Mouse (Mus musculus): ENCODE results near the gene Ehbp1l1. TPM values are rescaled to one million over a fixed set of nuclear protein-coding genes. Genes with fewer than 3 reads are reported as not detected.
"Not testable (repeated sequence)": the region's sequence is repeated elsewhere in the genome, so short reads cannot be mapped to it uniquely, and the experiment has no call there.

The Ehbp1l1 gene
- polyA plus RNA-seq, 1 experiment from 2014 or later, result 28.9 TPM

DNA sequence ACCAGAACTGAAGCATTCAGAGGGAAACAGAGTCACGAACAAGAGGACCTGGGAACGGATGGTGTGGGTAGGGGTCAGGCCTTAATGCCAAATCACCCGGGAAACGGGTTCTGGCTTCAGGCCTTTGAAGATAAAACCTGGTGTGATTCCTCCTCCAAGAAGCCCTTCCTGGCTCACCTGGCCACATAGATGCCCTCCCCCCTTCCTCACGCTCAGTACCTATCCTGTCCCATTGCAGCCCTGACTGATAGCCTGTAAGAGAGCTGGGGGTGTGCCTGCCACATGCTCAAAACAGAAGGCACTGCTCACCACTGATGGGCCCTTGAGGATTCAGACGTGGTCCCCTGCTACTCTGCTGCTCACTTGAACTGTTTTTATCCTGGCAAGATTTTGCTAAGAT lies 32.3 kb downstream of the Ehbp1l1 start:
- H3K4me3 ChIP-seq, result 0 out of 2 replicates have a peak overlapping the region, but pooled peaks have one; percentile 88
- ATAC-seq (ENCODE audit: insufficient number of reproducible peaks, low FRiP score, low TSS enrichment, low read depth), result no peak
- peaks cover 68% of the 10 kb centered on the region for H3K36me3 ChIP-seq
- H3K27me3 ChIP-seq, result no peaks in the 10 kb centered on the region
- H3K4me1 ChIP-seq, result peaks cover 48% of the 10 kb centered on the region
- H3K27ac ChIP-seq, result no peak overlapping the region
- H3K9ac ChIP-seq, result no peak overlapping the region
- 86% methylated on average over 6 of the region's 6 CpGs for WGBS
- no peaks in the 10 kb centered on the region for H3K9me3 ChIP-seq
- H3K4me2 ChIP-seq, result no peak overlapping the region

GRCm38 (mm10) chr19:5692913-5693396 lies 33.2 kb downstream of the Ehbp1l1 start:
- Histone ChIP-seq H3K4me1 (peaks cover 49% of the 10 kb centered on the region), H3K9me3 (no peaks in the 10 kb centered on the region), H3K4me2 (peak overlapping the region; percentile 100), H3K27ac (peak overlapping the region; percentile 65; the same call in 1 of the 2 replicates), H3K4me3 (peak overlapping the region; percentile 88), H3K36me3 (peaks cover 60% of the 10 kb centered on the region), H3K9ac (peak overlapping the region; percentile 31; the same call in 1 of the 2 replicates), H3K27me3 (no peaks in the 10 kb centered on the region)
- no peak for ATAC-seq (ENCODE audit: insufficient number of reproducible peaks, low FRiP score, low TSS enrichment, low read depth)
- 69% methylated on average over 10 of the region's 10 CpGs for WGBS

GRCm38 (mm10) chr19:5692086-5692912 lies 33.8 kb downstream of the Ehbp1l1 start:
- peak overlapping the region; percentile 100 for H3K4me2 ChIP-seq
- no peaks in the 10 kb centered on the region for H3K9me3 ChIP-seq
- peak overlapping the region; percentile 31 for H3K9ac ChIP-seq
- peaks cover 55% of the 10 kb centered on the region for H3K4me1 ChIP-seq
- no peaks in the 10 kb centered on the region for H3K27me3 ChIP-seq
- peaks cover 53% of the 10 kb centered on the region for H3K36me3 ChIP-seq
- peak overlapping the region; percentile 65; the same call in 1 of the 2 replicates for H3K27ac ChIP-seq
- WGBS, result 57% methylated on average over 10 of the region's 10 CpGs
- H3K4me3 ChIP-seq, result peak overlapping the region; percentile 88
- no peak for ATAC-seq (ENCODE audit: insufficient number of reproducible peaks, low FRiP score, low TSS enrichment, low read depth)

GRCm38 (mm10) chr19:5691601-5692000 lies 34.5 kb downstream of the Ehbp1l1 start:
- H3K36me3 ChIP-seq, result peaks cover 46% of the 10 kb centered on the region

GRCm38 (mm10) chr19:5690343-5690735 lies 35.8 kb downstream of the Ehbp1l1 start:
- no peak for ATAC-seq (ENCODE audit: insufficient number of reproducible peaks, low FRiP score, low TSS enrichment, low read depth)
- Histone ChIP-seq H3K36me3 (peaks cover 46% of the 10 kb centered on the region), H3K27me3 (no peaks in the 10 kb centered on the region), H3K9me3 (no peaks in the 10 kb centered on the region), H3K4me3 (peak overlapping the region; percentile 88), H3K27ac (peak overlapping the region; percentile 97), H3K4me2 (peak overlapping the region; percentile 100), H3K4me1 (peaks cover 53% of the 10 kb centered on the region), H3K9ac (peak overlapping the region; percentile 78)
- 55% methylated on average over 15 of the region's 15 CpGs for WGBS

More at GRCm38 (mm10) chr19:5691601-5692000, 34.5 kb downstream of the Ehbp1l1 start:
- Histone ChIP-seq H3K9ac (peak overlapping the region; percentile 31; the same call in 1 of the 2 replicates), H3K9me3 (no peaks in the 10 kb centered on the region), H3K4me2 (peak overlapping the region; percentile 100), H3K4me3 (peak overlapping the region; percentile 88), H3K4me1 (peaks cover 59% of the 10 kb centered on the region), H3K27ac (peak overlapping the region; percentile 54; the same call in 1 of the 2 replicates), H3K27me3 (no peaks in the 10 kb centered on the region)
- WGBS, result 76% methylated on average over 5 of the region's 5 CpGs
- no peak for ATAC-seq (ENCODE audit: insufficient number of reproducible peaks, low FRiP score, low TSS enrichment, low read depth)

- H3K4me1 ChIP-seq, result peaks cover 54% of the 10 kb centered on the region
- peak overlapping the region; percentile 100 for H3K4me2 ChIP-seq
- peak overlapping the region; percentile 78 for H3K9ac ChIP-seq
- WGBS, result 8% methylated on average over 42 of the region's 42 CpGs
- no peaks in the 10 kb centered on the region for H3K9me3 ChIP-seq
- peak overlapping the region; percentile 97 for H3K27ac ChIP-seq
- no peaks in the 10 kb centered on the region for H3K27me3 ChIP-seq
- peaks cover 46% of the 10 kb centered on the region for H3K36me3 ChIP-seq
- H3K4me3 ChIP-seq, result peak overlapping the region; percentile 88
- ATAC-seq (ENCODE audit: insufficient number of reproducible peaks, low FRiP score, low TSS enrichment, low read depth), result peak; percentile 52
Measured at GRCm38 (mm10) chr19:5689565-5690342, 36.4 kb downstream of the Ehbp1l1 start.

DNA sequence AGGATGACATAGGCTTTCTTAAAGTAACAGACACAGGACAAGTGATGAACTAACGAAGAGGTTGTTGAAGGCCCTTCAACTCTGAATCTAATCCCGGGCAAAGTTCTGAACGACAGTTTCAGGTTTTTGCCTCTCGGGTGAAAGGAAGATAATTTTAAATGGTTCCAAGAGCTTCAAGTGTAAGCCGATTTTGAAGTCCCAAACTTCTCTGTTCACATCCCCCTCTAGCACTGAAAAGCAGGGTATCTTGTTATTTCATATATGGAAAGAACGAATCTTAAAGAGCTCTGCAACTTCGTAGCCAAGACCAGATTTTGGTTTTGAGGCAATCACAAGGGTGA lies 37.1 kb downstream of the Ehbp1l1 start:
- Histone ChIP-seq H3K36me3 (peaks cover 47% of the 10 kb centered on the region), H3K9me3 (no peaks in the 10 kb centered on the region), H3K9ac (peak overlapping the region; percentile 78), H3K4me1 (peaks cover 54% of the 10 kb centered on the region), H3K4me2 (peak overlapping the region; percentile 100), H3K4me3 (peak overlapping the region; percentile 88), H3K27ac (peak overlapping the region; percentile 97), H3K27me3 (no peaks in the 10 kb centered on the region)
- no peak for ATAC-seq (ENCODE audit: insufficient number of reproducible peaks, low FRiP score, low TSS enrichment, low read depth)
- WGBS, result under 1% methylated on average over 7 of the region's 7 CpGs

GRCm38 (mm10) chr19:5688200-5689087 lies 37.7 kb downstream of the Ehbp1l1 start, which contains the start of the genes Map3k11 and Pcnx3:
Gene Map3k11, plus strand, starts transcription at chr19:5688742.
Gene Pcnx3, minus strand, starts transcription at chr19:5688908.
- Histone ChIP-seq H3K4me2 (peak within 1 kb of the TSS; percentile 100), H3K4me1 (peaks cover 49% of the 10 kb centered on the region), H3K27ac (peak within 1 kb of the TSS; percentile 97), H3K9ac (peak within 1 kb of the TSS; percentile 85), H3K36me3 (peaks cover 47% of the 10 kb centered on the region), H3K9me3 (no peaks in the 10 kb centered on the region), H3K4me3 (peak within 1 kb of the TSS; percentile 88), H3K27me3 (no peaks in the 10 kb centered on the region)
- under 1% methylated on average over 69 of the region's 69 CpGs for WGBS
- ATAC-seq (ENCODE audit: insufficient number of reproducible peaks, low FRiP score, low TSS enrichment, low read depth), result peak; percentile 92

- H3K27ac ChIP-seq, result peak overlapping the region; percentile 97
- peak overlapping the region; percentile 88 for H3K4me3 ChIP-seq
- H3K4me1 ChIP-seq, result peaks cover 42% of the 10 kb centered on the region
- no peak for ATAC-seq (ENCODE audit: insufficient number of reproducible peaks, low FRiP score, low TSS enrichment, low read depth)
- H3K4me2 ChIP-seq, result peak overlapping the region; percentile 100
- H3K27me3 ChIP-seq, result no peaks in the 10 kb centered on the region
- H3K9ac ChIP-seq, result peak overlapping the region; percentile 85
- H3K9me3 ChIP-seq, result no peaks in the 10 kb centered on the region
- H3K36me3 ChIP-seq, result peaks cover 48% of the 10 kb centered on the region
- WGBS, result 18% methylated on average over 9 of the region's 9 CpGs
Measured at GRCm38 (mm10) chr19:5687738-5688137, 38.4 kb downstream of the Ehbp1l1 start.

- not testable (repeated sequence) for H3K27me3 ChIP-seq; ATAC-seq (ENCODE audit: insufficient number of reproducible peaks, low FRiP score, low TSS enrichment, low read depth); H3K9me3 ChIP-seq; H3K27ac ChIP-seq
- peaks cover 52% of the 10 kb centered on the region for H3K36me3 ChIP-seq
- 0 out of 2 replicates have a peak overlapping the region, but pooled peaks have one; percentile 100 for H3K4me2 ChIP-seq
- 83% methylated on average over 12 of the region's 12 CpGs for WGBS
- H3K4me3 ChIP-seq, result peak overlapping the region; percentile 88; the same call in 1 of the 2 replicates
- peaks cover 34% of the 10 kb centered on the region for H3K4me1 ChIP-seq
- H3K9ac ChIP-seq, result peak overlapping the region; percentile 85; the same call in 1 of the 2 replicates
Measured at GRCm38 (mm10) chr19:5686954-5687353, 39.2 kb downstream of the Ehbp1l1 start.

DNA sequence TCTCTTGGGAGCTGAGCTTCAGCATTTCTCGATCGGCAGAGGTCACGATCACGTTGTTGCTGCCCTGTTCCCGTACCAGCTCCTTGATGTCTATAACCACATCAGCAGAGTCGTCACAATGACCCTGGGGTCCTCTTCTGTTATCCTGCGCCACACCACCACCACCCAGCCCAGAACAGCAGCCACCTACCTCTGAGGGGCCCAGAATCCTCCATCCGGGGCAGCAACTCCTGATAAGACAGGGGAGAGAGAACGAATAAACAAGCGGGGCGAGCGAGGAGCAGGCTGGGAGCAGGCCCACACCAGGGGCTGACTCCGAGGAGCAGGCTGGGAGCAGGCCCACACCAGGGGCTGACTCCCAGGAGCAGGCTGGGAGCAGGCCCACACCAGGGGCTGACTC lies 39.7 kb downstream of the Ehbp1l1 start:
- WGBS, result 90% methylated on average over 13 of the region's 13 CpGs
- no peak overlapping the region for H3K9ac ChIP-seq
- ATAC-seq (ENCODE audit: insufficient number of reproducible peaks, low FRiP score, low TSS enrichment, low read depth), result no peak
- H3K4me1 ChIP-seq, result peaks cover 29% of the 10 kb centered on the region
- no peak overlapping the region for H3K4me3 ChIP-seq
- H3K4me2 ChIP-seq, result no peak overlapping the region
- H3K9me3 ChIP-seq, result no peaks in the 10 kb centered on the region
- no peaks in the 10 kb centered on the region for H3K27me3 ChIP-seq
- H3K36me3 ChIP-seq, result peaks cover 52% of the 10 kb centered on the region
- H3K27ac ChIP-seq, result no peak overlapping the region
